Mouse (Mus musculus): ENCODE measurements at regions not wholly inside any gene's neighbourhood (a gene's known extent, or its start where the extent isn't known, plus 50 kb on each side); places are given as distances from the start of the nearest gene placed in this dataset.

DNA sequence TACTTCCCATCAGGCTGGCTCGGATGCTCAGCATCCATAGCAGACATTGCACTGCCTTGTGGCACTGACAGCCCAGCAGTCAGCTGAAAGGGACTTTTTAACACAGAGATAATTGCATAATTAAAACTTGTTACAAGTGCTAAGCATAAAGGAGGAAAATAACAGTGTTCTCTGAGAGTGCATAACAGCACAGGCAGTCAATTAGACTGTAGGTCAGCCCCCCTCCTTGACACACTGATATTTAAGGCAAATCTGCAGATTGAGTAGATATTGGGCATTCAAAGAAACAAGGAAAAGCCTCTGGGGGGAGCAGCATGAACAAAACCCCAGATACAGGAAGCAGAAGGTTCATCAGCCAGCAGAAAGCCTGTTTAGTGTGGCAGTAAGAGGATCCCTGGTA is 237.8 kb upstream of the Cdh11 start:
- no peak for TF ChIP-seq MAFK (IDR thresholded peaks at IDR 0.05; ENCODE audit: insufficient read depth, low read depth, low read length)
- TF ChIP-seq ZC3H11A (IDR thresholded peaks at IDR 0.05; ENCODE audit: borderline replicate concordance, low read depth, low read length) = no peak
